Mouse (Mus musculus): ENCODE results near the gene Mad2l2. TPM values are rescaled to one million over a fixed set of nuclear protein-coding genes. Genes with fewer than 3 reads are reported as not detected.

Mad2l2 gene
- total RNA-seq (2021), result 10 to 100 TPM; 22.3 to 23.9 TPM
- long read RNA-seq, experiment 1, transcript Mad2l2-201 (8 exons, 1,535 nt), result major isoform, 16 of 23 reads
- long read RNA-seq, experiment 1, partial matches to known transcripts, result 1 of 23 reads
- long read RNA-seq, experiment 1, other reads (novel, unspliced or antisense), result 4 of 23 reads
- long read RNA-seq, experiment 2, transcript Mad2l2-201 (8 exons, 1,535 nt), result major isoform, 14 of 25 reads
- long read RNA-seq, experiment 2, partial matches to known transcripts, result 0 of 25 reads
- long read RNA-seq, experiment 2, other reads (novel, unspliced or antisense), result 9 of 25 reads

- DNase-seq, result no peak
Measured at GRCm38 (mm10) chr4:148130133-148130532, at the start of gene Mad2l2. Gene Mad2l2 (plus strand): TSS chr4:148130384.

- no peak for DNase-seq
Measured at GRCm38 (mm10) chr4:148080597-148080973, 49.6 kb upstream of the Mad2l2 start.

GRCm38 (mm10) chr4:148081201-148081600 is 49.0 kb upstream of the Mad2l2 start:
- no peak for DNase-seq

GRCm38 (mm10) chr4:148082257-148083044 is 47.7 kb upstream of the Mad2l2 start:
- DNase-seq, result peak; percentile 73

- DNase-seq, result peak; percentile 48
Measured at GRCm38 (mm10) chr4:148083176-148083899, 46.8 kb upstream of the Mad2l2 start.

- DNase-seq, result peak; percentile 59
Measured at GRCm38 (mm10) chr4:148084261-148084714, 45.9 kb upstream of the Mad2l2 start.

- DNase-seq, result peak; percentile 45
Measured at GRCm38 (mm10) chr4:148085131-148085906, 44.9 kb upstream of the Mad2l2 start.

- peak; percentile 68 for DNase-seq
Measured at GRCm38 (mm10) chr4:148085907-148086305, 44.3 kb upstream of the Mad2l2 start.

- DNase-seq, result peak; percentile 71
Measured at GRCm38 (mm10) chr4:148087091-148087906, 42.9 kb upstream of the Mad2l2 start.

GRCm38 (mm10) chr4:148087907-148088527 is 42.2 kb upstream of the Mad2l2 start, which contains the start of gene Agtrap:
Gene Agtrap (minus strand): TSS chr4:148088031.
- DNase-seq, result peak; percentile 97

- DNase-seq, result no peak
Measured at GRCm38 (mm10) chr4:148089166-148089565, 41.0 kb upstream of the Mad2l2 start.

GRCm38 (mm10) chr4:148091181-148091580 is 39.0 kb upstream of the Mad2l2 start:
- DNase-seq, result no peak

GRCm38 (mm10) chr4:148092551-148093271 is 37.5 kb upstream of the Mad2l2 start:
- peak; percentile 54 for DNase-seq

GRCm38 (mm10) chr4:148094161-148094560 is 36.0 kb upstream of the Mad2l2 start:
- no peak for DNase-seq

- DNase-seq, result no peak
Measured at GRCm38 (mm10) chr4:148095081-148095480, 35.1 kb upstream of the Mad2l2 start.

- no peak for DNase-seq
Measured at GRCm38 (mm10) chr4:148097936-148098335, 32.2 kb upstream of the Mad2l2 start.

GRCm38 (mm10) chr4:148098666-148099065 is 31.5 kb upstream of the Mad2l2 start:
- DNase-seq, result no peak

GRCm38 (mm10) chr4:148101801-148102527 is 28.2 kb upstream of the Mad2l2 start:
- DNase-seq, result peak; percentile 73

GRCm38 (mm10) chr4:148104146-148104545 is 26.0 kb upstream of the Mad2l2 start:
- no peak for DNase-seq
